Mouse (Mus musculus) olfactory bulb, adult 2 months (tissue): ENCODE measurements around the gene Hat1.

Experiments
- CTCF ChIP-seq: fragments of 200-500 bp; IDR thresholded peaks from 2 replicates; pipeline ENCODE4 v1.5.1; 2012; ENCODE audit warnings: low read depth, mild to moderate bottlenecking, low read length, moderate library complexity; ENCODE audit not compliant: insufficient read depth
- POLR2A ChIP-seq: fragments of 200-500 bp; IDR thresholded peaks from 2 replicates; pipeline ENCODE4 v1.6.1; 2012; ENCODE audit warnings: mild to moderate bottlenecking, low read depth, low read length, moderate library complexity; ENCODE audit not compliant: insufficient read depth

DNA sequence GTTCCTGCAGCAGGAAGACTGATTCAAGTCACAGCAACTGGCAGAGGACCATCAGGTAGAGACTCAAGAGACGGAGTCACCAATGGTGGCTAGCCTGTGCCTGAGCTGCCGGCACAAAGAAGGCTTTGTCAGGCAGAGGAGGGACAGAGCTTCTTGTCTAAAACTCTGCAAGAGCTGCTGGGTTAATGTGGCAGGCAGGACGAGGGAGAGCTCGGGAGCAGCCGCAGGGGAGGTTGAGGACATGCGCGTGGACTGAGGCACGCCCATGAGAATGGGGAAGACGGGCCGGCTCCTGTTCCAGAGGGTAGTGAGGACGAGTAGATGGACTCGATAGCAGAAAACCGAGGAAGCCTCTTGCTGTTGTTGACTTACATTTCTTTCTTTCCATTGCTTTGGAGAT lies 69.9 kb downstream of the Hat1 start:
- TF ChIP-seq CTCF (no peak), POLR2A (no peak)
